Mouse (Mus musculus): ENCODE measurements around the gene Mknk1. TPM values are rescaled to one million over a fixed set of nuclear protein-coding genes. Genes with fewer than 3 reads are reported as not detected.

Gene Mknk1
- total and polyA plus RNA-seq, 3 experiments, result 25.8 to 38.5 TPM; not detected in 1

DNA sequence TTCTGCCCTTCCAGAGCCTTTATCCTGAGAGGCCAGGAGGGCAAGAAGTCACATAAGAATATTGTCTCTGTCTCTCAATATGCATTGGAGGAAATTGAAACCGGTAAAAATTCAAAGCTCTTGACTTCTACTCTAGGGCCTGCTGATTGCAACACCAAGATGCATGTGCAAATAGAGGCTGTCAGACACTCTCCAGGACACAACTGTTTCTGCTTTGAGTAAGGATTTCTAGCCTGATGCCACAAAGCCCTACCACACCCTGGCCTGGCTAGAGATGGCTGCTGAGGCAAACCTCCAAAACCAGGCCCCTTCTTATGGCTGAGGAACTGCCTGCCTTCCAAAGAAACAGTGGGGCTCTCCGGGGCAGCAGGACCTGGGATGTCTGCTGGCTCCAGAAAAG, 3.4 kb upstream of the Mknk1 start:
- H3K27ac ChIP-seq (ENCODE audit: control insufficient read depth, low read depth, low read length), result no peak overlapping the region
- H3K36me3 ChIP-seq (ENCODE audit: control insufficient read depth in 1 of 2, insufficient read depth in 2 of 2, low read length in 2 of 2), result peaks cover 2 to 11% of the 10 kb centered on the region in 2 experiments; a peak in 3 of 4 replicates
- no peak for TF ChIP-seq SIN3A (IDR thresholded peaks at IDR 0.05; ENCODE audit: low read length)
- no peak for TF ChIP-seq POLR2AphosphoS5 (IDR thresholded peaks at IDR 0.05; ENCODE audit: borderline replicate concordance, low read depth, low read length)
- TF ChIP-seq MYC (IDR thresholded peaks at IDR 0.05; ENCODE audit: low read depth, low read length), result no peak
- no peak for TF ChIP-seq ZC3H11A (IDR thresholded peaks at IDR 0.05; ENCODE audit: low read depth, low read length)
- TF ChIP-seq MAZ (IDR thresholded peaks at IDR 0.05; ENCODE audit: low read depth, low read length), result no peak
- no peaks in the 10 kb centered on the region for H3K27me3 ChIP-seq (ENCODE audit: control insufficient read depth in 1 of 2, insufficient read depth in 2 of 2, low read length in 2 of 2)
- peaks cover 11% of the 10 kb centered on the region for H3K79me2 ChIP-seq (ENCODE audit: control insufficient read depth, insufficient read depth, low read length, poor library complexity)
- H3K9me3 ChIP-seq (replicated peaks; ENCODE audit: insufficient read depth, low read length), result no peaks in the 10 kb centered on the region
- no peak overlapping the region for H3K9ac ChIP-seq (ENCODE audit: control insufficient read depth, low read depth, low read length, poor library complexity, severe bottlenecking)
- no peak overlapping the region for H3K4me3 ChIP-seq (ENCODE audit: control insufficient read depth in 1 of 2, insufficient read depth in 1 of 2, low read depth in 2 of 2, low read length in 2 of 2)
- peaks cover 5 to 15% of the 10 kb centered on the region in 2 experiments; a peak in 3 of 4 replicates for H3K4me1 ChIP-seq (ENCODE audit: control insufficient read depth in 1 of 2, insufficient read depth in 2 of 2, low read length in 2 of 2)
- DNase-seq (ENCODE audit: low read depth, low spot score), result no peak

DNA sequence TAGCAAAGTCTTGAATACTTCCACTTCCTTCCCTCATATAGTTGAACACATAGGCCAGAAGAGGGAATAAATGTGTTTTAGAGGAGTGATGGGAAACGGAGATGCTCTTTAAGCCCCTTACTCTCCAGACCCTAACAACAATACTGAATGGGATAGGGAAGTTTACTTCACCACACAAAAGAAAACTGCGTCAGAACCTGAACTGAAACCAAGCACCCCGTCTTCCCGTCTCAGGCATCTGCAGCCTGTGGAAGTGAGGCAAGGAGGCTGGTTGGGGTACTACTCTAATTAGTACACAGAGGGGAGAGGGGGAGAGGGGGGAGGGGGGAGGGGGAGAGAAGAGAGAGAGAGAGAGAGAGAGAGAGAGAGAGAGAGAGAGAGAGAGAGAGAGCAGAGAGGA, 802 bp upstream of the Mknk1 start:
- Histone ChIP-seq H3K9me3 (replicated peaks; ENCODE audit: insufficient read depth, low read length) (no peaks in the 10 kb centered on the region), H3K4me3 (ENCODE audit: control insufficient read depth in 1 of 2, insufficient read depth in 1 of 2, low read depth in 2 of 2, low read length in 2 of 2) (peak overlapping the region; percentile 69 to 77), H3K79me2 (ENCODE audit: control insufficient read depth, insufficient read depth, low read length, poor library complexity) (peaks cover 16% of the 10 kb centered on the region), H3K9ac (ENCODE audit: control insufficient read depth, low read depth, low read length, poor library complexity, severe bottlenecking) (peak overlapping the region; percentile 77), H3K36me3 (ENCODE audit: control insufficient read depth in 1 of 2, insufficient read depth in 2 of 2, low read length in 2 of 2) (peaks cover 0 to 13% of the 10 kb centered on the region in 2 experiments; a peak in 3 of 4 replicates), H3K27me3 (ENCODE audit: control insufficient read depth in 1 of 2, insufficient read depth in 2 of 2, low read length in 2 of 2) (no peaks in the 10 kb centered on the region), H3K27ac (ENCODE audit: control insufficient read depth, low read depth, low read length) (peak overlapping the region; percentile 93), H3K4me1 (ENCODE audit: control insufficient read depth in 1 of 2, insufficient read depth in 2 of 2, low read length in 2 of 2) (peaks cover 5 to 24% of the 10 kb centered on the region in 2 experiments; a peak in 3 of 4 replicates)
- TF ChIP-seq ZNF384 (IDR thresholded peaks at IDR 0.05; ENCODE audit: low read depth, low read length) (no peak), SMC3 (IDR thresholded peaks at IDR 0.05; ENCODE audit: low read depth, low read length) (no peak), ELF1 (IDR thresholded peaks at IDR 0.05; ENCODE audit: low read depth, low read length) (no peak), RCOR1 (IDR thresholded peaks at IDR 0.05; ENCODE audit: low read depth, low read length) (no peak), E2F4 (IDR thresholded peaks at IDR 0.05; ENCODE audit: borderline replicate concordance, low read depth, low read length) (no peak), POLR2AphosphoS5 (IDR thresholded peaks at IDR 0.05; ENCODE audit: borderline replicate concordance, low read depth, low read length) (no peak), USF2 (IDR thresholded peaks at IDR 0.05; ENCODE audit: borderline replicate concordance in 1 of 2, insufficient read depth in 1 of 2, low read depth in 1 of 2, low read length in 2 of 2) (no peak), USF1 (IDR thresholded peaks at IDR 0.05; ENCODE audit: low read depth, low read length) (no peak), HCFC1 (IDR thresholded peaks at IDR 0.05; ENCODE audit: low read depth, low read length) (no peak)
- DNase-seq (ENCODE audit: low read depth, low spot score), result peak; percentile 56

DNA sequence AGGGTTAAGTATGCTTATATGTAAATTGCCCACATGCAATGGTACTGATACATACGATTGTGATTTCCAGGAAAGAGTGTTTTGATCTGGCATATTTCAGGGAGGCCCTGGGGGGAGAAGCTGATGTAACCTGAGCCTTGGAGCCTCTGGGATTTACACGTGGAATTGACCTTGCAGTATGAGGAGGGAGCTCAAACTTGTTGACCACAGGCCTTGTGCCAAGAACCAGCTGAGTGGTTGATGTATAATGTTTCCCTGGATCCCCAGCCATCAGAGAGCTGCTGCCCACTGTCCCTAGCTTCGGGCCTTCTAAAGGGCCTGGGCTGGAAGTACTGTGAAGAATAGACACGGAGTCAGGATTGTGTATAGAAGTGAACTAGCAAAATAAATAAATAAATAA, 958 bp downstream of the Mknk1 start:
- Histone ChIP-seq H3K4me1 (ENCODE audit: control insufficient read depth in 1 of 2, insufficient read depth in 2 of 2, low read length in 2 of 2) (peaks cover 5 to 24% of the 10 kb centered on the region in 2 experiments; a peak in 3 of 4 replicates), H3K79me2 (ENCODE audit: control insufficient read depth, insufficient read depth, low read length, poor library complexity) (peaks cover 16% of the 10 kb centered on the region), H3K27me3 (ENCODE audit: control insufficient read depth in 1 of 2, insufficient read depth in 2 of 2, low read length in 2 of 2) (no peaks in the 10 kb centered on the region), H3K27ac (ENCODE audit: control insufficient read depth, low read depth, low read length) (no peak overlapping the region), H3K4me3 (ENCODE audit: control insufficient read depth in 1 of 2, insufficient read depth in 1 of 2, low read depth in 2 of 2, low read length in 2 of 2) (peak overlapping the region; percentile 69 to 77), H3K36me3 (ENCODE audit: control insufficient read depth in 1 of 2, insufficient read depth in 2 of 2, low read length in 2 of 2) (peaks cover 0 to 13% of the 10 kb centered on the region in 2 experiments; a peak in 2 of 4 replicates), H3K9ac (ENCODE audit: control insufficient read depth, low read depth, low read length, poor library complexity, severe bottlenecking) (peak overlapping the region; percentile 68), H3K9me3 (replicated peaks; ENCODE audit: insufficient read depth, low read length) (no peaks in the 10 kb centered on the region)
- TF ChIP-seq TBP (IDR thresholded peaks at IDR 0.05; ENCODE audit: low read depth, low read length) (no peak), POLR2AphosphoS2 (IDR thresholded peaks at IDR 0.05; ENCODE audit: low read length) (no peak), E2F4 (IDR thresholded peaks at IDR 0.05; ENCODE audit: borderline replicate concordance, low read depth, low read length) (no peak), BHLHE40 (IDR thresholded peaks at IDR 0.05; ENCODE audit: borderline replicate concordance, low read depth, low read length) (no peak), TCF12 (IDR thresholded peaks at IDR 0.05; ENCODE audit: low read depth, low read length) (no peak), POLR2A (IDR thresholded peaks at IDR 0.05; ENCODE audit: control insufficient read depth in 1 of 2, insufficient read depth in 1 of 2, low read depth in 1 of 2, low read length in 2 of 2, poor library complexity in 1 of 2) (no peak), NELFE (IDR thresholded peaks at IDR 0.05; ENCODE audit: low read depth, low read length) (no peak), CHD2 (IDR thresholded peaks at IDR 0.05; ENCODE audit: low read length) (no peak)
- DNase-seq (ENCODE audit: low read depth, low spot score), result no peak

Measured in MEL (cell line).